Mouse (Mus musculus): ENCODE measurements at regions not wholly inside any gene's neighbourhood (a gene's known extent, or its start where the extent isn't known, plus 50 kb on each side); places are given as distances from the start of the nearest gene placed in this dataset.

DNA sequence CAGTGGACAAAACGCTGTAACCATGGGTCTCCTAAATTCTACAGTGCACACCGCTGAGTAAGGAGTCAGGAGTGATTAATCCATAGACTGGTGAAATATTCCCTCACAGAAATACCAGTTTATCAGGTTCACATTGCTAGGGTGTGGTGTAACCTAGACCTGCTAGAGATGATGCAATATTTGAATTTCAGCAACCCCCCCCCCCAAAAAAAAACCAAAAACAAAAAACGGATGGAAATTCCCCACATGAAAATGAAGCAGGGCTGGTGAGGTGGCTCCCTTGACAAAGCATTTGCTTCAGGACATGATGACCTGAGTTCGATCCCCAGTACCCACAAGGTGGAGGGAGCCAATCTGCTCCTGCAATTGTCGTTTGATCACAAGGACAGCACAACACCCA, 82.7 kb upstream of the Pik3cg start:
- Histone ChIP-seq H3K9ac (ENCODE audit: low read depth, low read length) (no peak overlapping the region), H3K27me3 (ENCODE audit: control insufficient read depth, insufficient read depth, low read length) (no peaks in the 10 kb centered on the region), H3K79me2 (ENCODE audit: control insufficient read depth, insufficient read depth, low read length) (no peaks in the 10 kb centered on the region), H3K27ac (replicated peaks; ENCODE audit: insufficient read depth, low read depth, low read length) (no peak overlapping the region), H3K4me3 (ENCODE audit: insufficient read depth, low read depth, low read length) (no peak overlapping the region), H3K4me1 (ENCODE audit: control insufficient read depth, insufficient read depth, low read length) (no peaks in the 10 kb centered on the region), H3K36me3 (ENCODE audit: control insufficient read depth, insufficient read depth, low read length) (no peaks in the 10 kb centered on the region)
- no peak for DNase-seq (ENCODE audit: extremely low read depth, low read depth, low spot score)
- 76% methylated on average over 5 of the region's 5 CpGs for WGBS
- TF ChIP-seq POLR2A (IDR thresholded peaks at IDR 0.05; ENCODE audit: extremely low read depth, insufficient read depth, low read length), result no peak
- TF ChIP-seq CTCF (IDR thresholded peaks at IDR 0.05; ENCODE audit: low read depth, low read length), result no peak

GRCm38 (mm10) chr12:32291962-32292748, 83.7 kb upstream of the Pik3cg start:
- Histone ChIP-seq H3K27me3 (ENCODE audit: control insufficient read depth, insufficient read depth, low read length) (no peaks in the 10 kb centered on the region), H3K36me3 (ENCODE audit: control insufficient read depth, insufficient read depth, low read length) (no peaks in the 10 kb centered on the region), H3K4me1 (ENCODE audit: control insufficient read depth, insufficient read depth, low read length) (no peaks in the 10 kb centered on the region), H3K27ac (replicated peaks; ENCODE audit: insufficient read depth, low read depth, low read length) (no peak overlapping the region), H3K9ac (ENCODE audit: low read depth, low read length) (peak overlapping the region; percentile 53), H3K4me3 (ENCODE audit: insufficient read depth, low read depth, low read length) (peak overlapping the region; percentile 22), H3K79me2 (ENCODE audit: control insufficient read depth, insufficient read depth, low read length) (no peaks in the 10 kb centered on the region)
- WGBS, result 18% methylated on average over 18 of the region's 18 CpGs
- DNase-seq (ENCODE audit: extremely low read depth, low read depth, low spot score), result peak; percentile 58
- peak; percentile 80 for TF ChIP-seq CTCF (IDR thresholded peaks at IDR 0.05; ENCODE audit: low read depth, low read length)
- no peak for TF ChIP-seq POLR2A (IDR thresholded peaks at IDR 0.05; ENCODE audit: extremely low read depth, insufficient read depth, low read length)

DNA sequence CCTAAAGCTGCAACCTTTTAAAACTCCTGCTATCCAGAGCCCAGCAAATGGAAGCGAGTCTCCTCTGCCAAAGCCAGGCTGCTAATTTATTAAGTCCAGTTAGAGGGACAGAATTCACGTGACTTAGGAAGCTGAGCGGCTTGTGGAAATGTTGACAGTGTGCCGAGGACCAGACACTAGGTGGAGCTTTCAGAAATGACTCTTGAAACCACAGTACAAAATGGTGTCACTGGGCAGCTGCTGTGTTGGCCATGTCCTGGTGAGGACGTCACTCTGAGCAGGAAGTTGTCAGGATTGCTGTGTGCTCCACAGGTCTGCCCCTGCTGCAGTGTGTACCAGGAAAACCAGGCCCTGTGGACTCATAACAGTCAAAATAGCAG, 84.3 kb upstream of the Pik3cg start:
- peak; percentile 63 for DNase-seq (ENCODE audit: extremely low read depth, low read depth, low spot score)
- Histone ChIP-seq H3K27me3 (ENCODE audit: control insufficient read depth, insufficient read depth, low read length) (no peaks in the 10 kb centered on the region), H3K4me1 (ENCODE audit: control insufficient read depth, insufficient read depth, low read length) (no peaks in the 10 kb centered on the region), H3K36me3 (ENCODE audit: control insufficient read depth, insufficient read depth, low read length) (no peaks in the 10 kb centered on the region), H3K4me3 (ENCODE audit: insufficient read depth, low read depth, low read length) (no peak overlapping the region), H3K27ac (replicated peaks; ENCODE audit: insufficient read depth, low read depth, low read length) (no peak overlapping the region), H3K9ac (ENCODE audit: low read depth, low read length) (no peak overlapping the region), H3K79me2 (ENCODE audit: control insufficient read depth, insufficient read depth, low read length) (no peaks in the 10 kb centered on the region)
- TF ChIP-seq CTCF (IDR thresholded peaks at IDR 0.05; ENCODE audit: low read depth, low read length) (no peak), POLR2A (IDR thresholded peaks at IDR 0.05; ENCODE audit: extremely low read depth, insufficient read depth, low read length) (no peak)
- WGBS, result 66% methylated on average over 5 of the region's 5 CpGs

GRCm38 (mm10) chr12:32297431-32297830, 81.1 kb upstream of the Ccdc71l start:
- TF ChIP-seq CTCF (IDR thresholded peaks at IDR 0.05; ENCODE audit: low read depth, low read length), result no peak
- no peak for TF ChIP-seq POLR2A (IDR thresholded peaks at IDR 0.05; ENCODE audit: extremely low read depth, insufficient read depth, low read length)
- H3K4me1 ChIP-seq (ENCODE audit: control insufficient read depth, insufficient read depth, low read length), result no peaks in the 10 kb centered on the region
- no peak for DNase-seq (ENCODE audit: extremely low read depth, low read depth, low spot score)
- 95% methylated on average over 7 of the region's 7 CpGs for WGBS
- no peak overlapping the region for H3K9ac ChIP-seq (ENCODE audit: low read depth, low read length)
- no peaks in the 10 kb centered on the region for H3K79me2 ChIP-seq (ENCODE audit: control insufficient read depth, insufficient read depth, low read length)
- no peak overlapping the region for H3K4me3 ChIP-seq (ENCODE audit: insufficient read depth, low read depth, low read length)
- H3K27me3 ChIP-seq (ENCODE audit: control insufficient read depth, insufficient read depth, low read length), result no peaks in the 10 kb centered on the region
- H3K36me3 ChIP-seq (ENCODE audit: control insufficient read depth, insufficient read depth, low read length), result no peaks in the 10 kb centered on the region
- H3K27ac ChIP-seq (replicated peaks; ENCODE audit: insufficient read depth, low read depth, low read length), result no peak overlapping the region

DNA sequence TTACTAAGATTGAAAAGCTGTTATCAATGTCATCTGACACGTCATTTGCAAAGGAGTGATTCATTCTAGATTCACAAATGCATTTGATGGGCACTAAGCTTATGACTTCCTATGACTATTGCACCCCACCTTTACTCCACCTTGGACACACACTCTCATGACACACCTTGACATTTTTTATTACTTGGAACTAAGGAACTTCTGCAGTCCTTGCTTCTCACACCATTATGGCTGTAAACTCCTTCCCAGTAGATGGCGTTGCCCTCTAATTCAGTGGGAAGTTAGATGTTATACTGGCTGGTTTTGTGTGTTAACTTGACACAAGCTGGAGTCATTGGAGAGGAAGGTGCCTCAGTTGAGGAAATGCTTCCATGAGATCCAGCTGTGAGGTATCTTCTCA, 78.8 kb upstream of the Ccdc71l start:
- no peaks in the 10 kb centered on the region for H3K36me3 ChIP-seq (ENCODE audit: control insufficient read depth, insufficient read depth, low read length)

DNA sequence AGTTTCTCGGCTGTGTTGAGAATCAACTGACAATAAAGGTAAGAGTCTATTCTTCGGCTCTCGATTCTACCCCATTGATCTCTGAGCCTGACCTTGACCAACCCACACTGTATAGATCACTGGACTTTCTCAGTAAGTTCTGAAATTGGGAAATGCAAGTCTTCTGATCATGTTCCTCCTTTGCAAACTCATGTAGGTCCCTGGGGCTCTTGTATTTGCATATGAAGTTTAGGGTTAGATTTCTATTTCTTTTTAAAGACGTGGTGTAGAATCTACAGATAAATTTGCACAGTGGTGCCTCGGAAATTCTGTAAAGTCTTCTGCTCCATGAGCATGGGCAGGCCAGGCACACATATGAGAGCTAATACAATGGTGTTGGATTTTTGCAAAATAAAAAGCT, 72.8 kb upstream of the Ccdc71l start:
- 86% methylated on average over 5 of the region's 5 CpGs for WGBS
- H3K4me1 ChIP-seq (ENCODE audit: control insufficient read depth, insufficient read depth, low read length), result 0 out of 2 replicates have a peak, but pooled peaks cover 6% of the 10 kb centered on the region
- TF ChIP-seq POLR2A (IDR thresholded peaks at IDR 0.05; ENCODE audit: extremely low read depth, insufficient read depth, low read length), result no peak
- TF ChIP-seq CTCF (IDR thresholded peaks at IDR 0.05; ENCODE audit: low read depth, low read length), result no peak
- H3K9ac ChIP-seq (ENCODE audit: low read depth, low read length), result no peak overlapping the region
- H3K27me3 ChIP-seq (ENCODE audit: control insufficient read depth, insufficient read depth, low read length), result no peaks in the 10 kb centered on the region
- no peak overlapping the region for H3K4me3 ChIP-seq (ENCODE audit: insufficient read depth, low read depth, low read length)
- no peaks in the 10 kb centered on the region for H3K36me3 ChIP-seq (ENCODE audit: control insufficient read depth, insufficient read depth, low read length)
- peak; percentile 10 for DNase-seq (ENCODE audit: extremely low read depth, low read depth, low spot score)
- H3K79me2 ChIP-seq (ENCODE audit: control insufficient read depth, insufficient read depth, low read length), result no peaks in the 10 kb centered on the region
- no peak overlapping the region for H3K27ac ChIP-seq (replicated peaks; ENCODE audit: insufficient read depth, low read depth, low read length)

More for the DNA sequence above, 78.8 kb upstream of the Ccdc71l start:
- DNase-seq (ENCODE audit: extremely low read depth, low read depth, low spot score), result peak; percentile 14
- WGBS, result 71% methylated on average over 2 of the region's 2 CpGs
- Histone ChIP-seq H3K9ac (ENCODE audit: low read depth, low read length) (no peak overlapping the region), H3K4me3 (ENCODE audit: insufficient read depth, low read depth, low read length) (no peak overlapping the region), H3K27me3 (ENCODE audit: control insufficient read depth, insufficient read depth, low read length) (no peaks in the 10 kb centered on the region), H3K79me2 (ENCODE audit: control insufficient read depth, insufficient read depth, low read length) (no peaks in the 10 kb centered on the region), H3K27ac (replicated peaks; ENCODE audit: insufficient read depth, low read depth, low read length) (no peak overlapping the region), H3K4me1 (ENCODE audit: control insufficient read depth, insufficient read depth, low read length) (no peaks in the 10 kb centered on the region)
- TF ChIP-seq POLR2A (IDR thresholded peaks at IDR 0.05; ENCODE audit: extremely low read depth, insufficient read depth, low read length) (no peak), CTCF (IDR thresholded peaks at IDR 0.05; ENCODE audit: low read depth, low read length) (no peak)
